Mouse (Mus musculus) embryonic facial prominence, embryonic 10.5 days (tissue): ENCODE results near the gene Anxa5. TPM values are rescaled to one million over a fixed set of nuclear protein-coding genes. Genes with fewer than 3 reads are reported as not detected.
A peak's percentile ranks its signal among the peaks of the same experiment; 100 is the strongest.

ENCODE experiments used
- DNase-seq: peaks from one replicate; pipeline ENCODE4 v3.0.0-alpha.2; 2017; ENCODE audit warnings: low spot score
- H3K27ac ChIP-seq: fragments of 300-500 bp; sonication (generic); replicated peaks from 2 replicates; pipeline ENCODE4 v1.5.1; 2016; ENCODE audit warnings: mild to moderate bottlenecking
- H3K27me3 ChIP-seq: fragments of 300-500 bp; sonication (generic); replicated peaks from 2 replicates; pipeline ENCODE4 v1.6.1; 2016; ENCODE audit warnings: low read depth, mild to moderate bottlenecking; ENCODE audit not compliant: poor library complexity, severe bottlenecking
- H3K36me3 ChIP-seq: fragments of 300-500 bp; sonication (generic); replicated peaks from 2 replicates; pipeline ENCODE4 v1.6.1; 2016; ENCODE audit warnings: mild to moderate bottlenecking, moderate library complexity
- H3K4me1 ChIP-seq: fragments of 300-500 bp; sonication (generic); 2 replicates; pipeline ENCODE4 v1.6.1; 2016
- H3K4me3 ChIP-seq: fragments of 300-500 bp; sonication (generic); 2 replicates; pipeline ENCODE4 v1.5.1; 2016; ENCODE audit warnings: mild to moderate bottlenecking, moderate library complexity
- H3K9me3 ChIP-seq: fragments of 300-500 bp; sonication (generic); 2 replicates; pipeline ENCODE4 v1.6.1; 2016; ENCODE audit warnings: mild to moderate bottlenecking
- WGBS: fragments of 180-500 bp; shearing (Covaris S2); methylation state at CpG from one replicate; pipeline ENCODE4 v1.1.7; 2016; 5-methylcytosine and 5-hydroxymethylcytosine counted together
- polyA plus RNA-seq: library from polyadenylated mRNA; unstranded; fragments of >200 nt; fragmentation: Nextera tagmentation; extraction: Ambion mirVana; gene quantifications from 2 replicates; pipeline ENCODE4 v1.2.1, GENCODE M21; 2016

Gene Anxa5
- 104 and 116 TPM in 2 replicates for polyA plus RNA-seq

DNA sequence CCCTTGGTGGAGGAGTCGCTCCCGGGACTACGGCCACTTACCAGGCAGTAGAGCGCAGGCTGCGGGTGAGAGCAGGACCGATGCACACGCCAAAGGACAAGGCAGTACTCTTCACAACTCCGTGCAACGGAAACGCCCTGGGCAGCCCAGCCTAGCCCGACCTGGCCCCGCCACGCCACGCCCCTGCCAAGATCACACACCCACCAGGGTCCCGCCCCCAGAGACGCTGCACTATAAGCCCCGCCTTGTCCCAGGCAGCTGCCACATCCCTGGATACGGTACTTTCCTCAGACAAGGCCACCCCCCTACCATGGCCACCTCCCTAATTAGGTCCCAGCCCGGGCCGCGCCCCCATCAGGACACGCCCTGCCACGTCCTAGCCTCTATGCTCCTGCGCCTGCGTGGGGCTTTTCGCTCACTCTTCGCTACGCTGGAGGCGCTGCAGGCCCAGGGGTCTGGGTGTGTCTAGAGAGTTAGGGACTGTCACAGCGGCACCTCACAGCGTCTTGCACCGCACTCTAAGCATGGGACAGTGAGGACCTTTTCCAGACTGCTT, at the start of gene Anxa5, which contains the start of gene 1810062G17Rik:
Anxa5 (minus strand) TSS at position 363 of the 556 bp plus-strand sequence.
1810062G17Rik (plus strand) TSS at position 406 of the 556 bp plus-strand sequence.
- H3K4me1 ChIP-seq: peaks cover 15% of the 10 kb centered on the region
- WGBS: under 1% methylated on average over 32 of the region's 32 CpGs
- peak; percentile 96 for DNase-seq
- peak within 1 kb of the TSS; percentile 79 for H3K27ac ChIP-seq
- no peaks in the 10 kb centered on the region for H3K36me3 ChIP-seq
- no peaks in the 10 kb centered on the region for H3K27me3 ChIP-seq
- H3K9me3 ChIP-seq: no peaks in the 10 kb centered on the region
- H3K4me3 ChIP-seq: peak within 1 kb of the TSS; percentile 68

DNA sequence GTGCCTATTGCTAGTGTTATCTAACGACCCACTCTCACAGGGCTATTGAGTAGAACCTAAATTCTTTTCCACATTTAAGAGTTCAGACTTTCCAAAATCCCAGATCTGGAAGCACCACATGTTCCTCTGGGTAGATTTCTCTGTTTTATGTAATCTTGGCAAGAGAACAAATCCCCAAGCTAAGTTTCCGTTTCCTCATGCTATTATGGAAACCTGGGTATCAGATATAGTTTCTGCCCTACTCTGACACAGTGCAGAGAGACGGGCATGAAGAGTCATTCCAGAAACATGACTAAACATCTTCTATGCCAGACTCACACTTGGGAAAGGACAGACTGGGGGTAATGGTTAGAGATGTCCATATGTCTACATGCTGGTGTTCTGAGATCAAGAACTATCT, 48.8 kb upstream of the Anxa5 start:
- H3K4me1 ChIP-seq: peaks cover 10% of the 10 kb centered on the region
- H3K9me3 ChIP-seq: no peaks in the 10 kb centered on the region
- no peak overlapping the region for H3K27ac ChIP-seq
- peaks cover 47% of the 10 kb centered on the region for H3K27me3 ChIP-seq
- no peak overlapping the region for H3K4me3 ChIP-seq
- 82% methylated on average over 3 of the region's 3 CpGs for WGBS
- H3K36me3 ChIP-seq: no peaks in the 10 kb centered on the region
- no peak for DNase-seq

DNA sequence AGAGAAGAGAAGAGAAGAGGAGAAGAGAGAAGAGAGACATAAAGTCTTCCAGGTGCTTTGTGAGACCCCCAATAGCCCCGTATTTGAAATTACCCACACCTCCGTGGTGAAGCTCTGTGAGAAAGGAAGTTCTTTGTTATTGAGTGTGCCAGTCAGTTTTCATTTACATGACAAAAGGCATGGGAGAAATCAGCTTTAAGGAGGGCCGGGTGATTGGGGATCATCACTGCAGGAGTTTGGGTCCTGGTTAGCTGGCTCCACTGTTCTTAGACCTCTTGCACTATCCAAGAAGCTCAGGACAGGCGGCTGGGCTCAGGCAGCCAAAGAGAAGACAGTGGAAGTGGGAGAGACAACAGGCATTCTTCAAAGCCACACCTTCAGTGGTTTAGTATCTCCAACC, 46.4 kb upstream of the Anxa5 start:
- Histone ChIP-seq H3K27me3 (peaks cover 59% of the 10 kb centered on the region), H3K27ac (no peak overlapping the region), H3K9me3 (no peaks in the 10 kb centered on the region), H3K36me3 (no peaks in the 10 kb centered on the region), H3K4me3 (no peak overlapping the region), H3K4me1 (peaks cover 10% of the 10 kb centered on the region)
- no peak for DNase-seq
- WGBS: 5% methylated on average over 4 of the region's 4 CpGs

DNA sequence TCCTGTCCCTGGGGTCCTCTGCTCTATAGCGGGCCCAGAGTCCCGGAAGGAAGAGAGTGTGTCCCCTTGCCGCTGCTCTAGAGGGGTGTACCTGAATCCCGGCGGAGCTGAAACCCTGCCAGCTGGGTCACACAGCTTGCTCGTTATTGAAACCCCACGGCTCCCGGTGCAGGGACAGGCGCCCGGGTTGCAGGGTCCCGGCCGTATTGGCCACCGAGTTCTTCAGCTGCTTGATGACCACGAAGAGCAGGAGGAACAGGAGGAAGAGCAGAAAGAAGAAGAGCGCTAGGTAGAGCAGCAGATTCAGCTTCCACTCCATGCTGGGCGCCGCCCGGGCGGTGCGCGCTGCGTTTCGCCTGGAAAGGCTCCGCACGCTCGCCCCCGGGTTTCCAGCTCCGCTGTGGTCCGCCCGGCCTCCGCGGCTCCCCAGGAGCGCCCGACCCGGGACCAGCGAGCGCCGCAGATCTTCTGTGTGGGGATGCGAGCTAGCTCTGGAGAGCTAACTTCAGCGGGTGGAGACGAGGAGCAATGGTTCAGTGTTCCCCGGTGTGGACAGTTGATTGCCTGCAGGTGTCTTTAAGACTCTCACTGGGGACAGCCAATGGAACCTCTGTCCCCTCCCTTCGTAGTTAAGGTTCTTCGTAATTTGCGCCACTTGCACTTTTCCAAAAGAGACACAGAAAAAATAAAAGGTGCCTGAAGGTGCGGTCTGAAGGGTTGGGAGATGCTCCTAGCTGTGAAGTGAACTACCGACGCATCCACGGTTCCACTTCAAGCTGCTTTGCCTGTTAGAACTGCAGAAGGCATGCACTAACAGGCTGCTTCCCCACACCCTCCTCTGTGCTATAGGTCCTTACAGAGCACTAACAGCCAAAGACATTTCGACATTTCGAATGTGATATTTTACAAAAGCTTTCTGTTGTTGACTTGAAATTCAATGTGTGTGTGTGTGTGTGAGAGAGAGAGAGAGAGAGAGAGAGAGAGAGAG, 45.7 kb upstream of the Anxa5 start, which contains the start of gene Gm11549:
Gm11549 (minus strand) TSS at position 741 of the 988 bp plus-strand sequence.
- Histone ChIP-seq H3K27me3 (peaks cover 59% of the 10 kb centered on the region), H3K27ac (no peak within 1 kb of the TSS)
- WGBS: under 1% methylated on average over 51 of the region's 51 CpGs

DNA sequence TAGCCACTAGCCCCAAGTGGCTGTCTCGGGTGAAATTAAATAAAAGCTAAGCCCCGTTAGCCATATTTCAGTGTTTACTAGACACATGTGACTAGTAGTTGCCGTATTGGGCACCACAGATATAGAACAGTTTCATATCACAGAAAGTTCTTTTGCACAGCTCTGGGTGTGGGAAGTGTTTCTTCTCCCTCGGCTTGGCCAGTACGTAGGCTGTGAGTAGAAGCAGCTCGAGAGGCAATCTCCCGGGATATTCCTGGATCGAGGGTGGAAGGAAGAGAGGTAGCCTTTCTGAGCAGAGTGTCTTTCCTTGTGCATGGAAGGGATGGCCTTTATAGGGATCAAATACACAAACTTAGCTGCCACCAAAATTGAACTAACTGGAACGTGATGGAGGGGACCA, 40.5 kb upstream of the Anxa5 start:
- 90% methylated on average over 9 of the region's 9 CpGs for WGBS
- Histone ChIP-seq H3K4me1 (peaks cover 4% of the 10 kb centered on the region), H3K27ac (no peak overlapping the region), H3K4me3 (no peak overlapping the region), H3K27me3 (peaks cover 29% of the 10 kb centered on the region), H3K36me3 (no peaks in the 10 kb centered on the region), H3K9me3 (no peaks in the 10 kb centered on the region)
- DNase-seq: no peak

More for the DNA sequence above, 45.7 kb upstream of the Anxa5 start, which contains the start of gene Gm11549:
- Histone ChIP-seq H3K4me3 (peak within 1 kb of the TSS; percentile 66), H3K4me1 (peaks cover 10% of the 10 kb centered on the region), H3K36me3 (no peaks in the 10 kb centered on the region), H3K9me3 (no peaks in the 10 kb centered on the region)
- DNase-seq: peak; percentile 64

DNA sequence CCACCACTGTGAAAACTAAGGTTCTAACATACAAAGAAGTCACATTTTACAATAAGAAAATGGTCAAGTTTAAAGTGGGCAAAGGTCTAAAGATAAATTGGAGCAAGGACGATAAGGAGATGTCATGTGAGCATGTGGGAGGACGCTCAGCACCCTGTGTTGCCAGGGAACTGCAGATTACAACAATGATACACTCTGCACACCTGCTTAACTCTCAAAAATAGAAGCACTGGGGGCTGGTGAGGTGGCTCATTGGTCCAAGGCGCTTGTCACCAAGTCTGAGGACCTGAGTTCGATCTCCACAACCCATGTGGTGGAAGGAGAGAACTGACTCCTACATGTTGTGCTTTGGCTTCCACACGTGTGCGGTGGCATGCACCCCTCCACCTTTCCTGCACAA, 35.8 kb upstream of the Anxa5 start:
- Histone ChIP-seq H3K27me3 (no peaks in the 10 kb centered on the region), H3K9me3 (no peaks in the 10 kb centered on the region), H3K4me1 (no peaks in the 10 kb centered on the region), H3K36me3 (no peaks in the 10 kb centered on the region), H3K4me3 (no peak overlapping the region), H3K27ac (no peak overlapping the region)
- DNase-seq: no peak
- WGBS: 87% methylated on average over 6 of the region's 6 CpGs

DNA sequence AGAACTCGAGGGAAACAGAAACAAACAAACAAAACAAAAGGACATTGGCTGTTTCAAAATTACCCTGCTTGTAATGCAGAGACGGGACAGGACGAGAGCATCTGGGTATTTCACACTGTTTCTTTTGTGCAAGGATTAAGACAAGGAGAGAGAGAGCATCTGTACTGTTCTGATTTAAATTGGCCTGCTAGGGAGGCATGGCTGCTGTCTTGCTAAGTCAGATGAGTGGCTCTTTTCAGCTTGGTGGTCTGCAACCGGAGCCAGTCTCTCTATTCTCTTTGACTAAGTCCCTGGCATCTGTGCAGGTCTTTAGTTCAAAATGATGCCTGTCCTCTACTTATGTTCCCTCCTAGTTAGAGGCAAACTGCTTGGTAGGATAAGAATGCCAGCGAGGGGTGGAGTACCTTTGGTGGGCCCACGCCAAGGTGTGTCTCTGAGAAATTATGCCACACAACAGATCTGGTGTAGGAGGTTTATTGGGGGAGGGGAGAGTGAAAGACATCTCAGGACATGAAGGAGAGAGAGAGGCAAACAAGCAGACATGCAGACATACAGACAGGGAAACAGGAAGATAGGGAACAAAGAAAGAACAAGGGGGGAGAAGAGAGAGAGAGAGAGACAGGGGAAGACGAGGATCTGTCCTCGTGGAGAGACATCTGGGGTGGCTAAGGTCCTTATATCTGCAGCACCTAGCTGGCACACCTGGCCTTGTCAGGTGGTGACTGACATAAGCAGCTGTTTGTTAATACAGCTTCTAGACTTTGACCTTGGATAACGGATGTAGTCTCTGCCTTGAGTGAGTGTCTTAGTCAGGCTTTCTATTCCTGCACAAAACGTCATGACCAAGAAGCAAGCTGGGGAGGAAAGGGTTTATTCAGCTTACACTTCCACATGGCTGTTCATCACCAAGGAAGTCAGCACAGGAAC, 30.4 kb upstream of the Anxa5 start:
- Histone ChIP-seq H3K27ac (no peak overlapping the region), H3K4me1 (no peaks in the 10 kb centered on the region), H3K4me3 (no peak overlapping the region), H3K9me3 (no peaks in the 10 kb centered on the region), H3K27me3 (no peaks in the 10 kb centered on the region), H3K36me3 (no peaks in the 10 kb centered on the region)
- no peak for DNase-seq
- 63% methylated on average over 10 of the region's 10 CpGs for WGBS

DNA sequence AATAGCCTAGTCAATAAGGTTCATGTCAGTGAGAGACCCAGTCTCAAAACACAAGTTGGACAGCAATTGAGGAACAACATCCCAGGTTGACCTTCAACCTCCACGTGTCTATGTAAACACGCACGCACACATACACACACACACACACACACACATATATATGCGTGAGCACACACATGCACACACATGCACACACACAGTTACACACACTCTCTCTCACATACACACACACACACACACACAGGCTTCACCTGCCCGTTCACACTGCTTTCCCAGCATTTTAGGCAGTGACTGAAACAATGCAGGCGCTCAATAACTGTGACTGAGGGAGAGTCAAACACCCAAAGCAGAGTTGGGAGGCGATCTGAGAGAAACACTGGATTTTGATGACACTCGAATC, 29.6 kb upstream of the Anxa5 start:
- WGBS: 83% methylated on average over 8 of the region's 8 CpGs
- no peaks in the 10 kb centered on the region for H3K27me3 ChIP-seq
- no peak overlapping the region for H3K4me3 ChIP-seq
- no peaks in the 10 kb centered on the region for H3K36me3 ChIP-seq
- H3K4me1 ChIP-seq: no peaks in the 10 kb centered on the region
- no peak for DNase-seq
- no peak overlapping the region for H3K27ac ChIP-seq
- H3K9me3 ChIP-seq: no peaks in the 10 kb centered on the region

DNA sequence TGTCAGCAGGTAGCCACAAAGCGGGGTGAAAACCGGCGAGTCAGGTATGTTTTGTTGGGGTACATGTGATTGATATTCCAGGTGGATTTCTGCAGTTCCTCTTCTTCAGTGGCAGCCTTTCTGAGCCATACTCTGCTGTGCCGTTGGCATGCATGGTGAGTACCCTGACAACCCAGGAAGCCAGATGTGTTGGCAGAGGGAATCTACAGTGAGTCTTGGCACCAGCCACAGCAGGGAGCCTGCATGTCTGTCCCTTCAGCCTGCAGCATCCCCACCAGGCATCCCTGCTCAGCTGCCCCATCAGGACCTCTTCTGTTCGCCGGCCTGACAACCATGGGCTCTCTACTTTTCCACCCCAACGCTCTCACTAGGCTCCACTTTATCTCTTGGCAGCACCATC, 25.9 kb upstream of the Anxa5 start:
- Histone ChIP-seq H3K9me3 (no peaks in the 10 kb centered on the region), H3K27me3 (peaks cover 1% of the 10 kb centered on the region), H3K27ac (no peak overlapping the region), H3K4me3 (no peak overlapping the region), H3K36me3 (no peaks in the 10 kb centered on the region), H3K4me1 (0 out of 2 replicates have a peak, but pooled peaks cover 1% of the 10 kb centered on the region)
- WGBS: 70% methylated on average over 7 of the region's 7 CpGs
- no peak for DNase-seq

DNA sequence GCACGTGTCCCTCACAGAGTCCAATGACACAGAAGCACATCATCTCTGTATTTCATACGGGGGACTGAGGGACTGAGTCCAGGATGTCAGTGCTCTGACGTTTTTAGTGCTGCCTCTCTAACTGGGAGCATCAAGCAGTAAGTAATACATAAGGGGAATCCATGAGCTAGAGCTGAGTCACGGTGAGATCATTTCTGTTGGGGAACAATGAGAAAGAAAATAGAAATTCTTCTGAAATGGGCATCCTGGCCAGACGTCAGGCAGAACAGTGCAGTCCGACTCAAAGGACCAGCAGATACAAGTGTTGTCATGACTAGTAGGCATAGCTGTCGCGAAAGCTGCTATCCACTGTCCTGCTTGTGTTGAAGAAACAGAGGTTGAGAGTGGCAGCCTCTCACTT, 25.3 kb upstream of the Anxa5 start:
- no peak overlapping the region for H3K4me3 ChIP-seq
- H3K27ac ChIP-seq: no peak overlapping the region
- peaks cover 7% of the 10 kb centered on the region for H3K27me3 ChIP-seq
- WGBS: 86% methylated on average over 8 of the region's 8 CpGs
- H3K36me3 ChIP-seq: no peaks in the 10 kb centered on the region
- 0 out of 2 replicates have a peak, but pooled peaks cover 2% of the 10 kb centered on the region for H3K4me1 ChIP-seq
- no peak for DNase-seq
- no peaks in the 10 kb centered on the region for H3K9me3 ChIP-seq

DNA sequence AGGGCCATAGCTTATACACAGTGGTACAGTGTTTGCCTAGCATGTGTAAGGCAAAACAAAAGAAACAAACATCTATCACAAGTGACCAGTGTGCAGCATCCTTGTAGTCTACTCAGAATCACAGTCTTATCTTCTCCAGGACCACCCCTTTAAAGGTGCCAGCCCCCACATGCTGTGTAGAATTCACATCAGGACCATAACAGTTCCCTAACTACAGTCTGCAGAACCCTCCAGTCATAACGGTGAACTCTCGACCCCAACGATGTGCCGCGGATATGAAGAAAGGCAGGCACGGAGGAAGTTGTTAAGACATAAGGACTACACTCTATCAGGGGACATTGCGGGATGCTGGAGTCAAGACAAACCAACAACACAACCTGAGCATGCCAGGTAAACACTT, 23.7 kb upstream of the Anxa5 start:
- 90% methylated on average over 7 of the region's 7 CpGs for WGBS
- H3K27me3 ChIP-seq: peaks cover 7% of the 10 kb centered on the region
- DNase-seq: no peak
- H3K9me3 ChIP-seq: no peaks in the 10 kb centered on the region
- no peak overlapping the region for H3K4me3 ChIP-seq
- H3K36me3 ChIP-seq: no peaks in the 10 kb centered on the region
- H3K27ac ChIP-seq: no peak overlapping the region
- H3K4me1 ChIP-seq: 0 out of 2 replicates have a peak, but pooled peaks cover 2% of the 10 kb centered on the region

DNA sequence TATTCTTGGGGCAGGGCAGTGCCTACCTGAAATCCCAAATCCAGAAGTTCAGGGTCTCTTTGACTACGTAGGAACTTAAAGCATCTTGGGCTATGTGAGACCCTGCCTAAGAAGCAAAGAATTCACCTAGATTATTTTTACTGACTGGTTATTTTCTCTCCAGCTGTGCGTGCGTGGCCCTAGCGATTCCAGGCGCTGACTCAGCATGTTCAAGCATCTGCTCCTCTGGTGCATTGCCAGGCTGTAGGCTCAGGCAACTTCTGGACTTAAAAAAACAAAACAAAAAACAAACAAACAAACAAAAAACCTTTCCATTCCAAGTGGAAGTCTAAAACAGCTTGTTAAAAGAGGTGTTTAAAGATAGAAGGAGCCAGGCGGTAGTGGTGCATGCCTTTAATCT, 22.5 kb upstream of the Anxa5 start:
- Histone ChIP-seq H3K36me3 (no peaks in the 10 kb centered on the region), H3K4me3 (no peak overlapping the region), H3K27me3 (peaks cover 7% of the 10 kb centered on the region), H3K27ac (no peak overlapping the region), H3K9me3 (no peaks in the 10 kb centered on the region), H3K4me1 (0 out of 2 replicates have a peak, but pooled peaks cover 2% of the 10 kb centered on the region)
- WGBS: 90% methylated on average over 6 of the region's 6 CpGs
- no peak for DNase-seq
